Mouse (Mus musculus) heart, adult 9 months (tissue): ENCODE measurements around the gene Ankrd13a.

Experiments used
- DNase-seq, 2 experiments: peaks; one replicate each; pipeline ENCODE4 v3.0.0; 2022; ENCODE audit warnings: low spot score in 2 of 2

The Ankrd13a gene

GRCm38 (mm10) chr5:114774403-114775051 is at the start of gene Ankrd13a:
Ankrd13a (plus strand) TSS chr5:114774677.
- DNase-seq, result peak; percentile 87 to 93

GRCm38 (mm10) chr5:114728160-114728559 is 46.3 kb upstream of the Ankrd13a start:
- peak; percentile 51 to 58 for DNase-seq

GRCm38 (mm10) chr5:114730129-114730528 is 44.3 kb upstream of the Ankrd13a start:
- peak; percentile 22 to 34 for DNase-seq

- DNase-seq, result no peak
Measured at GRCm38 (mm10) chr5:114731498-114731897, 43.0 kb upstream of the Ankrd13a start.

- DNase-seq, result no peak
Measured at GRCm38 (mm10) chr5:114731969-114732368, 42.5 kb upstream of the Ankrd13a start.

- no peak for DNase-seq
Measured at GRCm38 (mm10) chr5:114733606-114734005, 40.9 kb upstream of the Ankrd13a start.

GRCm38 (mm10) chr5:114737090-114737887 is 37.2 kb upstream of the Ankrd13a start:
- no peak for DNase-seq

- DNase-seq, result peak; percentile 84 to 88
Measured at GRCm38 (mm10) chr5:114738707-114739241, 35.7 kb upstream of the Ankrd13a start.

- no peak for DNase-seq
Measured at GRCm38 (mm10) chr5:114740595-114740994, 33.9 kb upstream of the Ankrd13a start.

- DNase-seq, result no peak
Measured at GRCm38 (mm10) chr5:114742572-114742971, 31.9 kb upstream of the Ankrd13a start.

- peak; percentile 73 to 80 for DNase-seq
Measured at GRCm38 (mm10) chr5:114742998-114743696, 31.3 kb upstream of the Ankrd13a start.

GRCm38 (mm10) chr5:114743697-114744090 is 30.8 kb upstream of the Ankrd13a start:
- no peak for DNase-seq

GRCm38 (mm10) chr5:114745581-114745980 is 28.9 kb upstream of the Ankrd13a start:
- DNase-seq, result no peak

GRCm38 (mm10) chr5:114746886-114747285 is 27.6 kb upstream of the Ankrd13a start:
- DNase-seq, result no peak

- DNase-seq, result no peak
Measured at GRCm38 (mm10) chr5:114747521-114747920, 27.0 kb upstream of the Ankrd13a start.

- DNase-seq, result no peak
Measured at GRCm38 (mm10) chr5:114750325-114750724, 24.2 kb upstream of the Ankrd13a start.

- DNase-seq, result no peak
Measured at GRCm38 (mm10) chr5:114752397-114752796, 22.1 kb upstream of the Ankrd13a start.

GRCm38 (mm10) chr5:114753384-114753783 is 21.1 kb upstream of the Ankrd13a start:
- no peak for DNase-seq

- no peak for DNase-seq
Measured at GRCm38 (mm10) chr5:114759536-114760090, 14.9 kb upstream of the Ankrd13a start.

- DNase-seq, result peak in 1 of 2 experiments; percentile 48
Measured at GRCm38 (mm10) chr5:114761980-114762379, 12.5 kb upstream of the Ankrd13a start.

GRCm38 (mm10) chr5:114764812-114765735 is 9.4 kb upstream of the Ankrd13a start:
- no peak for DNase-seq
